Mouse (Mus musculus) erythroblast, adult 5-6 weeks (primary cell): ENCODE measurements at regions not wholly inside any gene's neighbourhood (a gene's known extent, or its start where the extent isn't known, plus 50 kb on each side); places are given as distances from the start of the nearest gene placed in this dataset.

ENCODE experiments used
- ATAC-seq: replicated peaks from 2 replicates; pipeline ENCODE4 v1.8.0; 2016; ENCODE audit warnings: moderate number of reproducible peaks, mild to moderate bottlenecking, moderate TSS enrichment, inconsistent platforms; ENCODE audit not compliant: poor library complexity, low FRiP score, severe bottlenecking

DNA sequence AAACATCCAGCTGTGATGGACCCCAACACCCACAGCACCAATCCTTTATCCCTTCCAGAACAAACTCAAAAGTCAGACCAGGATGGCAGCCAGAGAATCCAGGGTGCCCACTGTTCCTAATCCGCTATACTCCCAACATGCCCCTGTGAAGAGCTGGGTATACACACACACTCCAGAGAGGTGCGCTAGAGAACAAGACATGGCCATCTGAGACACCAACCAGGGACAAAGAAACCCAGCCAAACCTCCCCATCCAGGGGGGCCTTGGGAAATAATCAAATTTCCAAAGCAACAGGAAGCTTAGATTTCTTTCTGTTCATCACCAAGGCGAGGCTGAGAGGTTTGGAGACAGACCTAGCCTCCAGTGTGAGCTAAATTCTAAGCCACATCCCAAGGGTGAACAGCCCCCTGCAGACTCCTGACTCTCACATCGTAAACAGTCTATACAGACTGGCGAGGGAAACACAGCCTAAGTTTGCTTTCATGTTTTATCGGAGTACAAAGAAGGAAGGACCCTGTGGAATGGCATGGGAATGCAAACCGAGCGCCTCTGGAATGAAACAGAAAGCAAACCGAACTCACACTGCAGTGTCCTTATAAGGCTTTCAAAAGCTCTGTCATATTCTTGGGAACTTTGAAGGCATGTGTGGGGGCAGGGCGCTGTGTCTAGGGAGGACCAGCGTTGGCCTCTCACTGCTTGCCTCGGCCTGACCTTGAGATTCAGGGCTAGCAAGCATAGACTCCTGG, 85.9 kb upstream of the Sfswap start:
- ATAC-seq, result no peak

DNA sequence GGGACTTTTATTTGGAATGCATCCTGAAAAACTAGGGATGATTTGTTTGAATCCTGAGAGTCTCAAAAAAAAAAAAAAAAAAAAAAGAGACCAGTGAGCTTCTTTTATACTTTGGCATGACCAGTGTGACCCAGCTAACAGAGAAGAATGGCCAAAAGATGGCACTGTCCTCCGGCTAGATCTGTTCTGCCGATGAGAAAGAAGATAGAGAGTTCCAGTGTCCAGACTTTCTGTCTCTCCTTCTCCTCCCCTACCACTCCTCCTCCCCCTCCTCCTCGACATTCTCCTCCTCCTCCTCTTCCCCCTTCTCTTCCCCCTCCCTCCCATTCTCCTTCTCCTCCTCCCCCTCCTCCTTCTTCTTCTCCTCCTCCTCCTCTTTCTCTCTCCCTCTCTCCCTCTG, 84.6 kb upstream of the Sfswap start:
- ATAC-seq, result no peak

GRCm38 (mm10) chr5:129417516-129417915, 83.5 kb upstream of the Sfswap start:
- no peak for ATAC-seq

DNA sequence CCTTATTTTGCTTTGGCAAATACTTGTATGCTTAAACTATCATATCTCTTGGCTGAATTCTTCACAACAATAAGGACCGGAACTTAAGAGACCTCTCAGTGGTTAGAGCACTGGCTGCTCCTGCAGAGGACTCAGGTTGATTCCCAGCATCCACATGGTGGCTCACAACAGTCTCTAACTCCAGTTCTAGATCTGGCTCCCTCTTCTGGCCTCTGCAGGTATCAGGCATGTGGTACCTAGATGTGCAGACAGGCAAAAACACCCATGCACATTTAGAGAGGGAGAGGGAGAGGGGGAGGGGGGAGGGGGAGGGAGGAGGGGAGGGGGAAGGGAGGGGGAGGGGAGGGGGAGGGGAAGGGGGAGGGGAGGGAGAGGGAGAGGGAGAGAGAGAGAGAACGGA, 80.0 kb upstream of the Sfswap start:
- ATAC-seq, result no peak

- ATAC-seq, result no peak
These were observed 71.1 kb upstream of the Sfswap start for GRCm38 (mm10) chr5:129429897-129430296.

DNA sequence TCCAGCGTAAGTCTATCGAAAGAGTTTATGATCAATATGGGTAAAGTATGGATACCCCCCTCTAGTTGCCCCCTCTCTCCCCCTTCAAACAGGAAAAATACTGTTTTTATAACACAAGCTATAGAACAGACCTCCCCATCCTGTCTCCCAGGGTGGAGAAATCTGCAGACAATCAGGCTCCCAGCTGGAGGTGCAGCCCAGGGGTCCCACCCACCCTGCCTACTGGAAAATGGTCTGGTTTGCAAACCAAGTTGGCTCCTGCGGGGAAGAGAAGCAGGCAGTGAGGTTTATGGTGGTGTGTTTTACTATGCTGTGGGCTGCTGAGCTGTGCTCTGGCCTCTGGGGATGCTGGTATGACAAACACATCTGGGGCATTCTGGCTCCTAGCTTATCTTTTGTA, 70.7 kb upstream of the Sfswap start:
- ATAC-seq, result no peak

DNA sequence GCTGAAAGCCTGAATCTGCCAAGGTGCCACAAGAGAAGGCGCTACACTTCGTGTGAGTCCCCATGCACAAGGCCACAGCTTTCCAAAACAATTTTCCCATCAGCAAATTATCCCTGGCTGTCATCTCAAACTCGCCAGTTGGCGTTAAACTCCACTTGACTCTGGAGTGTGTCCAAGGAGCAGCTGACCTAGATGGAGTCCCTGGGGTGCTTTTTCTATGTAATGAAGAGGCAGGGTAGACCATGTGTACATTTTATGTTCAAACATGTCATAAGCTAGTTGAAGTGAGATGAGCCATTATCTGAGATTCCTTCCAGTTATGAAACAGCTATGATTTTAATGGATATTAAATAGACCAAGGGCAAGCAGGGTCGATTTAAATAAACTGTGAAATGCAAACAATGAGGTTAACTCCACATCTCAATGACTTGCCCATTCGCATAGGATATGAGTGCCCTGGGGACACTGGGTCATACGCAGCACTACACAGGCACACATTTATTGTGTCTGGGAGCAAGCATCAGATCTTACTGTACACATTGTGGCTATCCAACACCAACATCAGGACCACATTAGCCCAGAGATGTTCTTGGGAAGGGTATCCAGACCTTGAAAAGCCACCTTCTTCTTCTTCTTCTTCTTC, 51.0 kb upstream of the Sfswap start:
- ATAC-seq, result no peak
